Mouse (Mus musculus): ENCODE results near the gene Ube2q1.

The Ube2q1 gene

DNA sequence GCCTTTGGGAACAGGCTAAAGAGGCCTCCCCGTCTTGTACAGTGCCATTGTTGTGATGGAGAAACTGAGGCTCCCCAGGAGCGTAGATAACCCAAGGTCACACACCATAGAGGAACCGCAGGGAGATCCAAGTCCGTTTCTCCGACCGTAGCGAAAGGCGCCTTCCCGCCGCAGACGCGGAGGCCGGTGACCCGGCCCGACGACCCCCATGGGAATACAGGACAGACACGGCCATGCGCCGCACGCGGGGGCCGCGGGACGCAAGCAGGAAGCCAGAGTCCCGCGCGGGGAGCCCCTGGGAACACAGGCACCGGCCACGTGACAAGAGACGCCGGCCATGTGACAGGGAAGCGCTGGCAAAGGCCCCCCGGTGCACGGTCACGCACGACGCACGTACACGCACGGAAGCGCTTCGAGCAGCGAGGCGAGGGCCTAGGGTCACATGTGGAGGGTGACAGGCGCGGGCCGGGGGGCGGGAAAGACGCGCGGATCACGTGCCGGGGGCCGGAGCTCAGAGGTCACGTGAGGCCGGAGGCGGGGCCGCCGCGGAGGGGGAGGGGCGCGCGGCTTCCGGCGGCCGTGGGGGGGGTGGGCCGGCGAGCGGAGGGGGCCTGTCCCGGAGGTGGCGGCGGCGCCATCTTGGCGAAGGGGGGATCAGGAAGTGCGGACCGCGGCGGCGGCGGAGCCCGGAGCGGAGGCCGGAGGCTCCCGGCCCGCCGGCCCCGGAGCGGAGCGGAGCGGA lies at the start of gene Ube2q1:
Gene Ube2q1 (plus strand): TSS at position 649 of the 742 bp plus-strand sequence.
- peak; percentile 97 for DNase-seq

DNA sequence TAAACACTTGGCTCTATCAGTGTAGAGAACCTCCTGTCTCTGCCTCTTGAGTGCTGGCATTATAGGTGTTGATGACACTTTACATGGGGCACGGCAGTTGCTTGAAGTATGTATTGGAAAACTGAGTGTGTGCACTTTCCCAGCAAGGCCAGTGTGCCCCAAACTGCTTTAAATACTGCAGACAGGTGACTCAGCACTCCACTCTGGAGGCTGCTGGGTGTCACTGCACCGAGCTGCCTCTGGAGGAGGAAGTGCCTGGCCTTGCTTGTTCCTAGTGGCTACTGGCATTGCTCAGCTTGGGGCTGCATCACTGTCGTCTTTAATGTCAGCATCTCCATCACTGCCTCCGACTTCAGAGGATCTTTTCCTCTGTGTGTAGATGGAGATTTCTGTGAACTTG lies 46.4 kb upstream of the Ube2q1 start:
- no peak for DNase-seq

DNA sequence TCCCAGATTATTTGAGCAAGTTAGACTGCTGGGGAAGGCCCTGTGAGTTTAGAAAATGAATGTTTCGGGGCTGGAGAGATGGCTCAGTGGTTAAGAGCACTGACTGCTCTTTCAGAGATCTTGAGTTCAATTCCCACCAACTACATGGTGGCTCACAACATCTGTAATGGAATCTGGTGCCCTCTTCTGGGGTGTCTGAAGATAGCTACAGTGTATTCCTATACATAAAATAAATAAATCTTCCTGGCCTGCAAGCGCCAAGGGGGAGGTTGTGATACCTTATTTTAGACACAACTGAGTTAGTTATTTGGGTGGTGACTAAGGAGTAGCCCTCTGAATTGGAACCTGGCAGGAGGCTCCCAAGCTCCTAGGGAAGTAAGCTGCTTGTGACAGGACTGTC lies 44.6 kb upstream of the Ube2q1 start:
- DNase-seq = no peak

DNA sequence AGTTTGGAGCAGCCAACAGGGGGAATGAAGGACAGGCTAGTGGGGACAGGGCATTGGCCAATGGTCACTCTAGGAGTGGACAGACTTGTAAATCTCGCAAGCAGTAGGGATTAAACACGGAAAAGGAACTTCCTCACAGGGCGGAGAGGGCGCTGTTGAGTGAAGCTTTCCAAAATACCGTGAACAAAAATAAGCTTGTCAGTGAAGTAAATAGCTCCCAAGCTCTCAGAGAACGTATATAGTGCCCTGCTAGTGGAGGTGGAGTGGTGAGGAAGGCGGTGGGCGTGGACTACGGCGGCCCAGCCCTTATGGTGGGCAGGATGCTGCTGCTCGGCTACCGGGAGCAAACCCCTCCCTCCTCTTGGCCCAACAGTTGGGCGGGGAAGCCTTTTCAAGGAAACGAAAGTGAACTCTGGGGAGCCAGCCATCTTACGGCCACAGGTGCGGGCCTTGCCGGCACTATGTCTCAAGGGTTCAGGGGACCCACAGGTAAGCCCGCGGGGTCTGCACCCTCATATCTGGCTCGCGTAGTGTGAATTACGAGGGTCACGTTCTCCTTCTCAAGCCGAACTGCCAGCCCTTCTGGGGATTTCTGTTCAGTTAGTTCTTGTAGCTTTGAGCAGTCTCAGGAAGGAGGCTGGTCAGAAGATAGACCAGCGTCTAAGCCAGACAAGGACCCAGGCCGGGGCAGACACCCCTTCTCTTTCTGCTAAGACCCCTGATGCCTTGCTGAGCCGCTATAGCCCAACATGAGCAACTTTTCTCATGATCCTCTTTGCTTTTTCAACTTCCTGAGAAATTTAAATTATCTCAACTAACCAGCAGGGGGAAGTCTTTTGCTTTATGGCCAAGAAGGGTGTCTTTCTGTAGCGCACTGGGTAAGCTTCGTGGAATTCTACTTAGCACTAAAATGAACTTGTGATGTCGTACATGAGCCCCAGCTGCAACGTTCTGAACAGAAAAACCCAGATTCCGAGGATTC lies 42.8 kb upstream of the Ube2q1 start:
- DNase-seq = peak; percentile 28

DNA sequence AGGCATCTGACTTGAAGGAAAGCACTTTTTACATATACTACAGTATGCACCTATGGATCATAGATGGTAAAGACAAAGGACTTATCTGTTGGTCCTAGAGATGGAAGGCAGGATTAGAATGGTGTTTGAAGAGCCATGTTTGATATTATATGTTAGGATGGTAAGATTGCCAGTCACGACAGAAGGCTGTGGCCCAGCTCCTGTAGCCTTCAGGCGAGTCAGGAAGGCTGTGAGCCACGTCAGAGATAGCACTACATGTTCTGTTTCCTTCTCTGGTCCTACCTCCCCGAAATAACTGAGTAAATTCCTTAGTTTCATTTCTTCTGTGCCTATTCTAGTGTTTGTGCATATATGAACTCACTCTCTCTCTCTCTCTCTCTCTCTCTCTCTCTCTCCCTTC lies 41.3 kb upstream of the Ube2q1 start:
- DNase-seq = no peak

DNA sequence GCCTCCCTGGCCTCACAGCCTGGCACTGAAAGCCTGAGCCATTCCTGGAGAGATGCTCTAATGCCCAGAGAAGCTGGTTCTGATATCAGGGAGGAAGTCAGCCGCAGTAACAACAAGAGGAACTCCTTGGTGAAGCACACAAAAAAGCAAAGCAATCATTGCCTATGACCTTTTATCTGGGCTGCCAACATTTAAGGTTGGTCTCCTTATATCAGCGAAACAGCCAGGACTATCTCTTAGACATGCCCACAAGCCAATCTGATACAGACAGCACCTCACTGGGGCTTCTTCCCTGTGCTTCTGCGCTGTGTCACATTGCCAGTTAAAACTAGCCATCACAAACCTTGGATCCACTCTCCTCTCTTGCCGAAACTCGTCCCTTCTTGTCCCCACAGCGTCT lies 34.9 kb upstream of the Ube2q1 start:
- DNase-seq = no peak

DNA sequence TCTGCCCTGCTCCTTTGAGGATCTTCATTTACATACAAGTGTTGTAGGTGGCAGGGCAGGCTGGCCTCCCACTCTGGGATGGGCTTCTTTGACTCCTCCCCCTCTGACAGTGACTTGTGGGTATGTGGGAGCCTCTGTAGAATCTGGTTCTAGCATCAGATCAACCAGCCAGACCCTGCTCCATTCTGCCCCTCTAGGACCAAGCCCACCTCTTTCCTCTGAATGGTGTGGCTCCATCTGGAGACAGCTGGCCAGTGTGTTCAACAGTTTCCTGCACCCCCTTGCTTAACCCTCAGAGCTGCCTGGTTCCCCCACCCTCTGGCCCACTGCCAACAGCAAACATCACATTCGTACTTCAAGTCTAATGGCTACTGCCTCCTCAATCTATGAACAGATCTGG lies 21.1 kb upstream of the Ube2q1 start:
- DNase-seq = no peak

DNA sequence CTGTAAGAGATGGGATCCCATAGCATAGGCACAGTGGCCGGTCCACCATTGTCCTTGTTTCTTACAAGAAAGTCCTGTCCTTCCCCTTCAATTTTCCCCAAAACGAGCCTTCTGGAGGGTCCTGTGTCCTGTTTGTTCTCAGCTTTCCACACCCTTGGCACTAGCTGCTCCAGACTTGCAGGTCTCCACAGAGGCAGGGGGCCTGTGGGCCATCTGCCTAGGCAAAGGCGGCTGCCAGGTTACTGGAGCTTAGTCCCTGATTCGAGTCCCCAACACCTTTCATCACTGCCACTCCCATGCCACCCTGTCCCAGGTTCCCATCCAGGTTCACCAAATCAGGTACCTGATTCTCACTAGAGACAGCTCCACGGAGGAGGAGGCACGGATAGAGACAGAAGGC lies 18.1 kb upstream of the Ube2q1 start:
- peak; percentile 42 for DNase-seq

DNA sequence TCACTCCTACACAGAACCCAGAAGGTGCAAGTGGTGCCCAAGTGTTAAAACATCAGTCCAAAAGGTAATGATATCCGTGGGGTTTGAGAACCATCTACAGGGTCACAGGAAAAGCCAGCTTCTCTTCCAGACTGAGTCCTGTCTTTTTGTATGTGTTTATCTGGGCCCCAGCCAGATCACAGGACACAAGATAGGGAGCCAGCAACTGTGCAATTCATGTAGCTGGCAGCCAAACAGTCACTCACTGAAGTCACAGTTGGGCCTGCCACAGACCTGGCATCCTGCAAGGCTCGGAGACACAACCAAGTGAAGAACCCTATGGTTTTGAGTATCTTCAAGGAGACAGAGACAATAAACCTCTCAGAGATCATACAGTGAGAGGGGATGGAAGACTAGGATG lies 15.6 kb upstream of the Ube2q1 start:
- peak; percentile 30 for DNase-seq

DNA sequence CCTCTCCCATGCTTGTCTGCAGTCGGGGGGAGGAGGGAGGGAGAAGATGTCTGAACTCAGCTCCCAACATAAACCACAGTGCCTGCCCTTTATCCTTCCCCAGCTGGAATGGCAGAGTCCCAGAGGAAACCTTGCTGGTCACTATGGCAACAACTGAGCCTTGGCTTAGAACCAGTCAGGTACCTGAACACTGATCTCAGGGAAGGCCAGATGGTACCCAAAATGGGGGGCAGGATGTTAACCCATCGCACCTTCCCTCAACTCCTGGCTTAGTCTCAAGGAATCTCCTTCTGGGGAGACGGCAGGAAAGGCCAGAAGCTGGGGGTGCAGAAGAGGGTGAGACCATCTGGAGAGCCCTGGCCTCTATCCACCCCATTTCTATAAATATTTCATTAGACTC lies 13.6 kb upstream of the Ube2q1 start:
- peak; percentile 84 for DNase-seq

DNA sequence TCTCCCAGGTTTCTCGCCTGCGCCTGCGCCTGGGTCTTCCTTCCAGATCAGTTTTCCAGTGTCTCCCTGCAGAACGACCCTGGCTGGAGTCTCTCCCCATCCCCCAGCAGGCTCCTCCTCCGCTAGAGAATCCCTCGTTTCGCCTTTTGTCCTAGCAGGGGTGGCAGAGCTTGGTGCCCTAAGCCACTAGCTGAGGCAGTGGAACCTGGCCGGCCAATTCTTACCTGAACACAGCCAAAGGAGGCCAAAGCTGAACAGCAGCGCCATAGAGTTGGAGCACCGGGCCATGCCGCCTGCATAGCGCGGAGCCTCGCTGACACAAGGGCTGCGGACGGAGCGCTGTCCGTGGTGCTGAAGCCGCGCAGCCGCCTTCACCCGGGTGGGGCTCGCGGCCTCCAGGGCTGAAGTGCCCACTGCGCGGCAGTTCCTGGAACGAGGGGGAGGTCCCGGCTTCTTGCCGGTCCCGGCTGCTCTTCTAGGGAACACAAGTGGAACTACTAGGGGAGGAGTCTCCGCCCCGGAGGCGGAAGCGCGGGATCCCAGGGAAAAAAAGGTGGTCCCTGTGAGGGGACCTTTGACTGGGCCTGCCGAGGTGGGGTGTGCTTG lies 9.2 kb upstream of the Ube2q1 start, which contains the start of gene Chrnb2:
Gene Chrnb2 (minus strand): TSS at position 514 of the 606 bp plus-strand sequence.
- peak; percentile 55 for DNase-seq

DNA sequence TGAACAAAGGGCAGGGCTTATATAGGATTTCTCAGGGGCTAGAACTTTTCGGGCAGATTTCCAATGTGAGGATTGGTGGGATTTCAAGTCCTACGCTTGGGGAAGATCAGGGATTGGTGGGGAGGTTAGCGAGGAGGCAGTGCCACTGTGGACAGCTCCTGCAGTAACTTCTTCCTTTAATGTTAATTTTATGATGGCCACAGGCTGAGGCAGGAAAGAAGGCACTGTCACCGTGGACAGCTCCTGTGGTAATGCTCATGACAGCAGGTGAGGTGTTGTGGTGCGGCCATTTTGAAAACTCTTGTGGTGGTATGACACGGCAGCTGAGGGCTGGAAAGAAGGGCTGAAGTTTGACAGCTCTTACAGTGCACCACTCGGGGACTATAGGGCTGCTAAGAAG lies 3.8 kb upstream of the Ube2q1 start:
- no peak for DNase-seq

DNA sequence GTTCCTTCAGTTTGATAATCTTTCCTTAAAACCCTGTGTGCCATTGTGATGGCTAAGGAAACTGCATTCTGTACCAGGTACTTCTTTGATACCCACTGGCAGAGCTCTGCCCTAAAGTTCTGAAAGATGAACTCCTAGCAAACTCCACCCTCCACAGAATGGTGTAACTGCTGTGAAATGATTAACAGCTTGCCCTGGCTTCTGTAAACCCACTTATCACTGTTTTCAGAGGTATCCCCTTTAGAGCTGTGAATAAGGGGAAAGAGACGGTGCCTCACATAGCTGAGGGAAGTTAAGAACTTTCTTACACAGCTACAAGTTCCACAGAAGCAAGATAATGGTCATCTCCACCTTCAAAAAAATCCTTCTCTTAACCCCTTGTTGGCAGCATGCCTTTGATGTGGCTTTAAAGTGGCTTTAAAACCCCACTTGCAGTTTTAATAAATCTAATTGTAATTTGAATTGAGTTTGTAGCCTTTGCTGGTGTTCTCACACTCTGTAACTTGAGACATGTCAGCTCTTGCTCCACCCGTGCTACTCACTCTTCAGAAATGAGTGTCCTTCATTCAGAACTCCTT lies 2.9 kb upstream of the Ube2q1 start:
- DNase-seq = no peak

DNA sequence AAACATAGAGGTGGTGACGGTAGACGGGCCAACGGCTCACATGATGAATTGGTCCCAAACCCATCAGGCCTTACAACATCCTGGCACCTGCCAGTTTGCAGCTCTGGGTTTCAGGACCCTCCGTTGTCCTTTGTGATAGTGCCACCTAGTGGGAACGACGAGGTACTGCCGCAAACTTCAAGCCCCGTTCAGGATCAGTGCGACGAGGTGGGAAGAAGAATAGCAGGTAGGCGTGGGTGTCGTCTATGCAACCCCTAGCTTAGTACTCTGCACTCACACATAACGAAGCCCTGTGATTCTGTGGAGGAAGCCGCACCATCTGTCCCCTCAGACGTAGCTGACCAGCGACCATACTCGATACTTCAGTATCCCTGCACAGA lies 838 bp upstream of the Ube2q1 start:
- DNase-seq = peak; percentile 86

DNA sequence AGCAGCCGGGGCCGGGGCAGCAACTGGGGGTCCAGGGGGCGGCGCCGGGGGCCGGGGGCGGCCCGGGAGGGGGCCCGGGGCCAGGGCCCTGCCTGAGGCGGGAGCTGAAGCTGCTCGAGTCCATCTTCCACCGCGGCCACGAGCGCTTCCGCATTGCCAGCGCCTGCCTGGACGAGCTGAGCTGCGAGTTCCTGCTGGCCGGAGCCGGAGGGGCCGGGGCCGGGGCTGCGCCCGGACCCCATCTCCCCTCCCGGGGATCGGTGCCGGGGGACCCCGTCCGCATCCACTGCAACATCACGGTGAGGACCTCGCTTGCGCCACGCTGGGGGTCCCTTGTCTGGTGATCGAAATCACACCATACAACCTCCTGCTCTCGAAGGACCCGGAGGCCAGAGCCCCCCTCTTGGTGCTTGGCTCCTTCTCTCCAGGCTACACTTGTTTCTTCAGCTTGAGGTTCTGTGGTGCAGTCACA lies 360 bp downstream of the Ube2q1 start:
- DNase-seq = peak; percentile 55

DNA sequence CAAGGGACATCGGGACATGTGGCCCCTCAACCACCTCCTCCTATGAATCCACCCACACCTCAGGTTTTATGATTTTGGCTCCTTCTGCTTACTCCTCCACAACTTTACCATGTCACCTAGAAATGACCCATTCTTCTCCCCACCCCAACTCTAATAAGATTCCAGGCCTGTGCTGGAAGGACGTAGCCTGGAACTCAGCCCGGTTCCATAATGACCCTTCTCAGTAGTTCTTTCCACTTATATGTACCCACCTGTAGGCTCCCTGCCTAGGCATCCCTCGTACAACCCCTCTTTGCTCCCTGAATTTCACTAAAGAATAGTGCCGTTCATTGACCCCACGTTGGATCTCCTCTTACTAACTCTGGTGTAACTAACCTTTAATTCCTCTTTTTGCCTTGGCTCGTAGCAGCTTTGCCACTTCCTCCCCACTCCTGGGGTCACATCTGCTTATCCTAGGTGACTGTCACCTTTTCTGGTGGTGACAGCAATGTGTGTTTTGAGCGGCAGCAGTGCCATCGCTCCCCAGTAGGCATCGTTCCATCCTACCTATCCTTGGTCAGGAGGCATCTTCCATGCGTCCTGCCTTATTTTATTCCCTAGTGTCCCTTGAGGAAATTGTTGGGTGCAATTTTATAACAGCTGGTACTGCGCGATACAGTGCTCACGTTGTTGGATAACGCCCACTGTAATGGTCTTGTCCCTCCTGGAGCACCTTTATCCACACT lies 982 bp downstream of the Ube2q1 start:
- no peak for DNase-seq

DNA sequence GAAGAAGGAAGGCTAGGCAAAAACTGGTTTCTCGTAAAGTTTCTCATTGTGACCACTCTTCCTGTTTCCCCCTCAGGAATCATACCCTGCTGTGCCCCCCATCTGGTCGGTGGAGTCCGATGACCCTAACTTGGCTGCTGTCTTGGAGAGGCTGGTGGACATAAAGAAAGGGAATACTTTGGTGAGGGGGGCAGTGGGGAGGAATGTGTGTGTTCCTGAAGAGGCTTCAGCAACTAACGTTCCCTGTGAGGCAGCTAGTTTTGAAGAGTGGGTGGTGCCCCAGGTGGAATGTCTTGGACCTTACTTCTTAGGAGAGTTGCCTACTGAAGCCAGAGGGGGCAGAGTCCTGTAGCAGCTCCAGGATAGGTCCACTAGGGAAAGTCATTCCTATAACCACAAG lies 2.6 kb downstream of the Ube2q1 start:
- no peak for DNase-seq

DNA sequence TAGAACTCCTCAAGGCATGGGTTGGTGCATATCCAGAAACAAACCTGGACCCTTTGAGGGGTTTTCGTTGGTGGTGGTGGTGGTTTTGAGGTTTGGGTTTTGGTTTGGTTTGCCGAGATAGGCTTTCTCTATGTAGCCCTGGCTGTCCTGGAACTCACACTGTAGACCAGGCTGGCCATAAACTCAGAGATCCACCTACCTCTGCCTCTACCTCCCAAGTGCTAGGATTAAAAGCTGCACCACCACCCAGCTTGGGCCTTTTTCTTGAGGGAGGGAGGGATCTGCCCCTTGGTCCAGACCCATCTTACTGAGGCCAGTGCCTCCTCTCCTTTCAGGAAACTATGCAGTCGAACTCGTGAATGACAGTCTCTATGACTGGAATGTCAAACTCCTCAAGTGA lies 6.7 kb downstream of the Ube2q1 start:
- DNase-seq = no peak

DNA sequence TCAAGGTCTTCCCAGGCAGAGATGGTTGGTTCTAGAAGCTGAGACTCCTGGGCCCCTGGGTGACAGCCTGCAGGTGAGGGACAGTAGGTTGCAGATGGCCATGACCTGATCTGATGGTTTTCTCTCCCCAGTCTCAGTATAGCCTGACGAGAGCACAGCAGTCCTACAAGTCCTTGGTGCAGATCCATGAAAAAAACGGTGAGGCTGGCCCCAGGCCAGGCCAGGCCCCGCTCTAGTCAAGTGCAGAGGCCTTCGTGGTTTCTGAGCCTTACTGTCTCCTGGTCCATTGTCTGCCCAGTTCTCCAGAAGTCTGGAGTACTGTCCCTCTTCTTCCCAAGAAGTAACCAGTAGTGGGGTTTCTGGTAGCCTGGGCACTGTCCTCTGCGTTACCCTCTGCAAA lies 8.2 kb downstream of the Ube2q1 start:
- no peak for DNase-seq

DNA sequence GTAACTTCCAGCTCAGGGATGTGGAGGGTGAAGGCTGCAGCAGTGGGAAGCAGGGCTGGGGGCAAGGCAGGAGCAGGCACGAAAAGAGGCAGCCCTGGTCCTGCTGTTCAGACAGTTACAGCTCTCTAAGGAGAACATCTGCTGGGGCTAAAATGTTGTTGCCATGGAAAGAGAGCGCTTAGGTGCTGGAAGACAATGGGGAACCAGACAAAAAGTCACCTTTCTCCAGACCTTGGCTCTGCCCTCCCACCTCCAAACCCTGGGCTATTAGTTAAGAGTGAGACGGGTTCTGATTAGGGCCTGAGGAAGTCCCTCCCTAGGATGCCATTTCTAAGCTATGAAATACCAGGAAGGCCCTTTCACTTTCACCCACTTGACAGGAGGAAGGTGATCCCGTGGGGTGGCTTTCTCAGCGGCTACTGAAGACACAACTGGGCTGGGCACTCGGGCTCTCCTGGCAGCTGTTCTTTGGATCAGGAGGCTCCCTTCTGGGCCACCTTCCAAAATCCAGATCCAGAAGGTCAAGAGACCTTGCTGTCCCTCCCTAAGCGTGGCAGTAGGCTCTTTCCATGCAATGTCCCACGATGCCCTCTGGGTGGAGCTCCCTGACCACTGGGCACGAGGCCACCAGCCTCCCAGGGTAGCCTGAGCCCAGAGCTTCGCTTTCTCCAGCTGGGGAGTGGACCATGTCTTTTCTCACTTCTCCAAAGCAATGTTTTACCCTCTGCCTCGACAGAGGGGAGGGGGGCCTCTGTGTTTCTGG lies 11.8 kb downstream of the Ube2q1 start:
- peak; percentile 62 for DNase-seq

DNA sequence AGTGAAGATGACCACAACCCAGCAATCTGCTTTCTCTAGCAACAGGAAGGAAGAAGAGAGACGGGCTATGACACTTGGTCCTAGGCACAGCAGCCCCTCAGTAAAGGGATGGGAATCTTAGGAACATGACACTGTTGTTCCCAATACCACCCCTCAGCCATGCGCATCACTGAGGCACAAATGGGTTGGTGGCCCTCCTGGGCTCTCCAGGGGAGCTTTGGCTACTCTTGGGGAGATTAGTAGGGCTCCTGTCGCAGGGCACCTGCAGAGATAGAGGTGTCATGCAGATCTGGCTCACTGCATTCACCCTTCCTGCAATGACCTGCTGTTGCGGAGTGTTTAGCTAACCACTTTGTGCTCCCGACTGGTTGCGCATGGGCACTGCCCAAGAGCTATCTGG lies 12.9 kb downstream of the Ube2q1 start:
- no peak for DNase-seq

Data from cerebellum, adult 11 months (tissue).